Mouse (Mus musculus) liver, embryonic 14.5 days (tissue): Measurements from ENCODE around the gene Cacna1c. TPM values are rescaled to one million over a fixed set of nuclear protein-coding genes. Genes with fewer than 3 reads are reported as not detected.

ENCODE experiments used
- ATAC-seq: fragments of 200-750 bp; cut with Nextera tagmentation; 2 replicates; pipeline ENCODE4 v1.8.0; 2017; ENCODE audit warnings: moderate number of reproducible peaks, mild to moderate bottlenecking, moderate library complexity; ENCODE audit not compliant: insufficient read depth
- DNase-seq, 3 experiments: peaks; one replicate each; pipeline ENCODE4 v3.0.0-alpha.2; 2012 to 2013; ENCODE audit warnings: low read depth in 3 of 3, low spot score in 3 of 3
- H3K27ac ChIP-seq: fragments of 300-500 bp; sonication (generic); 2 replicates; pipeline ENCODE4 v1.5.1; 2014; ENCODE audit warnings: moderate library complexity, mild to moderate bottlenecking, control low read depth, inconsistent platforms
- H3K27me3 ChIP-seq: fragments of 300-500 bp; sonication (generic); 2 replicates; pipeline ENCODE4 v1.6.1; 2014; ENCODE audit warnings: mild to moderate bottlenecking, low read length, moderate library complexity; ENCODE audit not compliant: control insufficient read depth, insufficient read depth
- H3K36me3 ChIP-seq: fragments of 300-500 bp; sonication (generic); replicated peaks from 2 replicates; pipeline ENCODE4 v1.6.1; 2014; ENCODE audit warnings: low read depth; ENCODE audit not compliant: control insufficient read depth, insufficient read depth
- H3K4me1 ChIP-seq, 2 experiments: fragments of 200-500 bp in 1 of 2; fragments of 300-500 bp in 1 of 2; sonication (generic) in 1 of 2; replicated peaks; 2 replicates each; pipeline ENCODE4 v1.6.1; 2012 to 2014; ENCODE audit warnings: antibody characterized with exemption in 1 of 2, inconsistent platforms in 1 of 2, low read length in 1 of 2; ENCODE audit not compliant: control insufficient read depth in 2 of 2, insufficient read depth in 2 of 2
- H3K4me2 ChIP-seq: fragments of 300-500 bp; sonication (generic); 2 replicates; pipeline ENCODE4 v1.6.1; 2014; ENCODE audit warnings: low read depth, mild to moderate bottlenecking, control low read depth, moderate library complexity
- H3K4me3 ChIP-seq, 2 experiments: fragments of 200-500 bp in 1 of 2; fragments of 300-500 bp in 1 of 2; sonication (generic) in 1 of 2; 2 replicates each; pipeline ENCODE4 v1.5.1; 2012 to 2014; ENCODE audit warnings: low read depth in 2 of 2, low read length in 2 of 2, mild to moderate bottlenecking in 2 of 2, control low read depth in 1 of 2, inconsistent platforms in 1 of 2, moderate library complexity in 1 of 2; ENCODE audit not compliant: insufficient read depth in 1 of 2
- H3K9ac ChIP-seq: fragments of 300-500 bp; sonication (generic); replicated peaks from 2 replicates; pipeline ENCODE4 v1.6.1; 2014; ENCODE audit warnings: mild to moderate bottlenecking, control low read depth, moderate library complexity
- H3K9me3 ChIP-seq: fragments of 300-500 bp; sonication (generic); 2 replicates; pipeline ENCODE4 v1.6.1; 2016; ENCODE audit warnings: low read length, mixed read lengths; ENCODE audit not compliant: control insufficient read depth
- CTCF ChIP-seq: IDR thresholded peaks from 2 replicates; pipeline ENCODE4 v1.5.1; 2016; ENCODE audit warnings: antibody characterized with exemption, low read depth, control low read depth
- EP300 ChIP-seq: IDR thresholded peaks from 2 replicates; pipeline ENCODE4 v1.6.1; 2016; ENCODE audit warnings: antibody characterized with exemption, low read depth
- WGBS: fragments of 180-500 bp; shearing (Covaris S2); extraction: QIAGEN DNeasy Blood & Tissue Kit; methylation state at CpG from one replicate; pipeline ENCODE4 v1.1.7; 2014; ENCODE audit not compliant: insufficient replicate concordance; 5-methylcytosine and 5-hydroxymethylcytosine counted together
- polyA plus RNA-seq, 2 experiments: library from polyadenylated mRNA; depleted of rRNA in 1 of 2; stranded (reverse) in 1 of 2; unstranded in 1 of 2; fragments of >200 nt; fragmentation: Nextera tagmentation in 1 of 2; extraction: Ambion mirVana in 1 of 2; gene quantifications; 2 replicates each; pipeline versions ENCODE4 v1.2.1 to v1.2.3; 2012 to 2014

The Cacna1c gene
- polyA plus RNA-seq, 2 experiments, result 0.20 to 0.32 TPM

GRCm38 (mm10) chr6:118899688-118900087 lies 296.5 kb downstream of the Cacna1c start:
- H3K4me1 ChIP-seq, result no peaks in the 10 kb centered on the region
- H3K9me3 ChIP-seq, result no peaks in the 10 kb centered on the region
- TF ChIP-seq CTCF, result no peak
- H3K9ac ChIP-seq, result no peak overlapping the region
- DNase-seq (no peak), ATAC-seq (no peak)
- no peak overlapping the region for H3K27ac ChIP-seq
- H3K36me3 ChIP-seq, result no peaks in the 10 kb centered on the region
- no peaks in the 10 kb centered on the region for H3K27me3 ChIP-seq
- no peak overlapping the region for H3K4me3 ChIP-seq
- no peak overlapping the region for H3K4me2 ChIP-seq
- 75% methylated on average over 8 of the region's 8 CpGs for WGBS

- Histone ChIP-seq H3K9me3 (no peaks in the 10 kb centered on the region), H3K27ac (no peak overlapping the region), H3K4me3 (no peak overlapping the region), H3K9ac (no peak overlapping the region), H3K4me1 (no peaks in the 10 kb centered on the region), H3K27me3 (no peaks in the 10 kb centered on the region), H3K36me3 (no peaks in the 10 kb centered on the region), H3K4me2 (no peak overlapping the region)
- ATAC-seq (no peak), DNase-seq (no peak)
- no peak for TF ChIP-seq CTCF
- TF ChIP-seq EP300, result no peak
- 37% methylated on average over 5 of the region's 5 CpGs for WGBS
These were observed 299.1 kb downstream of the Cacna1c start for GRCm38 (mm10) chr6:118897101-118897500.

GRCm38 (mm10) chr6:118894043-118894442 lies 302.2 kb downstream of the Cacna1c start:
- ATAC-seq (no peak), DNase-seq (no peak)
- Histone ChIP-seq H3K4me2 (no peak overlapping the region), H3K36me3 (no peaks in the 10 kb centered on the region), H3K4me3 (no peak overlapping the region), H3K9me3 (no peaks in the 10 kb centered on the region), H3K9ac (no peak overlapping the region), H3K27me3 (no peaks in the 10 kb centered on the region), H3K4me1 (no peaks in the 10 kb centered on the region), H3K27ac (no peak overlapping the region)
- TF ChIP-seq EP300, result no peak
- no peak for TF ChIP-seq CTCF
- WGBS, result 71% methylated on average over 6 of the region's 6 CpGs

GRCm38 (mm10) chr6:118889441-118889840 lies 306.8 kb downstream of the Cacna1c start:
- Histone ChIP-seq H3K4me2 (no peak overlapping the region), H3K4me1 (no peaks in the 10 kb centered on the region), H3K36me3 (no peaks in the 10 kb centered on the region), H3K9ac (no peak overlapping the region), H3K27me3 (no peaks in the 10 kb centered on the region), H3K27ac (no peak overlapping the region), H3K9me3 (no peaks in the 10 kb centered on the region), H3K4me3 (no peak overlapping the region)
- DNase-seq (no peak), ATAC-seq (no peak)
- 76% methylated on average over 4 of the region's 4 CpGs for WGBS
- no peak for TF ChIP-seq CTCF
- no peak for TF ChIP-seq EP300

- DNase-seq (no peak), ATAC-seq (no peak)
- Histone ChIP-seq H3K36me3 (no peaks in the 10 kb centered on the region), H3K9ac (no peak overlapping the region), H3K4me1 (no peaks in the 10 kb centered on the region), H3K4me3 (no peak overlapping the region), H3K4me2 (no peak overlapping the region), H3K27ac (no peak overlapping the region), H3K27me3 (no peaks in the 10 kb centered on the region), H3K9me3 (no peaks in the 10 kb centered on the region)
- 63% methylated on average over 8 of the region's 8 CpGs for WGBS
- TF ChIP-seq EP300, result no peak
- no peak for TF ChIP-seq CTCF
These were observed 309.2 kb downstream of the Cacna1c start for GRCm38 (mm10) chr6:118887032-118887431.
